Mouse (Mus musculus) liver, postnatal 0 days (tissue): ENCODE measurements around the gene Gm49661.

ENCODE experiments used
- CTCF ChIP-seq: sonication (generic); IDR thresholded peaks from 2 replicates; pipeline ENCODE4 v1.5.1; 2016; ENCODE audit warnings: antibody characterized with exemption, low read depth
- EP300 ChIP-seq: IDR thresholded peaks from 2 replicates; pipeline ENCODE4 v1.6.1; 2016; ENCODE audit warnings: antibody characterized with exemption, low read depth, mild to moderate bottlenecking

GRCm38 (mm10) chr8:84934860-84935259 is 34.4 kb downstream of the Gm49661 start:
- TF ChIP-seq CTCF (no peak), EP300 (no peak)
